Mouse (Mus musculus) intestine, embryonic 14.5 days (tissue): ENCODE results near the gene Syt16. TPM values are rescaled to one million over a fixed set of nuclear protein-coding genes. Genes with fewer than 3 reads are reported as not detected.

ENCODE experiments used
- ATAC-seq: fragments of 200-750 bp; cut with Nextera tagmentation; replicated peaks from 2 replicates; pipeline ENCODE4 v1.8.0; 2017; ENCODE audit warnings: low read depth, moderate number of reproducible peaks, moderate TSS enrichment, moderate library complexity; ENCODE audit not compliant: low FRiP score, low TSS enrichment
- DNase-seq: peaks from one replicate; pipeline ENCODE4 v3.0.0-alpha.2; 2018; ENCODE audit warnings: low spot score
- H3K27ac ChIP-seq: fragments of 300-500 bp; sonication (generic); 2 replicates; pipeline ENCODE4 v1.5.1; 2014; ENCODE audit warnings: low read depth, mild to moderate bottlenecking, control low read depth
- H3K27me3 ChIP-seq: fragments of 300-500 bp; sonication (generic); replicated peaks from 2 replicates; pipeline ENCODE4 v1.6.1; 2014; ENCODE audit warnings: low read length, control low read depth; ENCODE audit not compliant: control insufficient read depth, insufficient read depth
- H3K36me3 ChIP-seq: fragments of 300-500 bp; sonication (generic); 2 replicates; pipeline ENCODE4 v1.6.1; 2014; ENCODE audit warnings: low read length, control low read depth; ENCODE audit not compliant: control insufficient read depth, insufficient read depth
- H3K4me1 ChIP-seq: fragments of 300-500 bp; sonication (generic); replicated peaks from 2 replicates; pipeline ENCODE4 v1.6.1; 2014; ENCODE audit warnings: low read length, control low read depth, mixed read lengths; ENCODE audit not compliant: control insufficient read depth, insufficient read depth
- H3K4me2 ChIP-seq: fragments of 300-500 bp; sonication (generic); 2 replicates; pipeline ENCODE4 v1.6.1; 2014; ENCODE audit warnings: low read length
- H3K4me3 ChIP-seq: fragments of 300-500 bp; sonication (generic); 2 replicates; pipeline ENCODE4 v1.5.1; 2014; ENCODE audit warnings: low read depth, low read length, control low read depth, mixed read lengths
- H3K9ac ChIP-seq: fragments of 300-500 bp; sonication (generic); 2 replicates; pipeline ENCODE4 v1.6.1; 2014; ENCODE audit warnings: mild to moderate bottlenecking, low read length
- H3K9me3 ChIP-seq: fragments of 300-500 bp; sonication (generic); 2 replicates; pipeline ENCODE4 v1.6.1; 2016; ENCODE audit warnings: low read length, control low read depth; ENCODE audit not compliant: control insufficient read depth
- WGBS: fragments of 180-500 bp; shearing (Covaris S2); extraction: QIAGEN DNeasy Blood & Tissue Kit; methylation state at CpG from one replicate; pipeline ENCODE4 v1.1.7; 2014; 5-methylcytosine and 5-hydroxymethylcytosine counted together
- polyA plus RNA-seq: library from polyadenylated mRNA; unstranded; fragments of >200 nt; fragmentation: Nextera tagmentation; extraction: Ambion mirVana; gene quantifications from 2 replicates; pipeline ENCODE4 v1.2.1, GENCODE M21; 2014

Gene Syt16
- polyA plus RNA-seq, 1 experiment from 2014 or later, result 1.8 TPM

DNA sequence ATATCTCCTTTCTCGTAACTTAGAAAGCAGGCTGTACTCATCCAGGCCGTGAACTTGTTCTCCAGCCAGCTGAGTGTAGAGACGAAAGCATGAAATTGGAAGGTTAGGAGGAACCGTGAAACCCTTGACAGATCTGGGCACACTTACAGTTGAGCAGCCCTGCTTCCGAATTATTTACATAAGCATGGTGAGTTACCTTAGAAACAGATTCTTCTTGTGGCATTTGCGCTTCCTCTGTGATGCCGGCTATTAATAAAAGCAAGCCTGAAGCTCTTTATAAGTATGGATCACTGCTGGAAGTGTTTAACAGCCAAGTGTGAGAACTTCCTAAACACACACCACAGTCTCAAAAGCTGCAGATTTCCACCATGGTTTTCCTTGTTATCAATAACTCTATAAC is 144.7 kb downstream of the Syt16 start:
- Histone ChIP-seq H3K9me3 (no peaks in the 10 kb centered on the region), H3K4me2 (no peak overlapping the region), H3K4me1 (no peaks in the 10 kb centered on the region), H3K27ac (no peak overlapping the region), H3K36me3 (no peaks in the 10 kb centered on the region), H3K27me3 (no peaks in the 10 kb centered on the region), H3K9ac (no peak overlapping the region), H3K4me3 (no peak overlapping the region)
- 56% methylated on average over 7 of the region's 7 CpGs for WGBS
- ATAC-seq (no peak), DNase-seq (no peak)

GRCm38 (mm10) chr12:74144385-74144784 is 146.9 kb downstream of the Syt16 start:
- WGBS, result 74% methylated on average over 5 of the region's 5 CpGs
- DNase-seq, result no peak
- no peaks in the 10 kb centered on the region for H3K36me3 ChIP-seq
- no peak overlapping the region for H3K9ac ChIP-seq
- ATAC-seq, result no peak
- no peak overlapping the region for H3K27ac ChIP-seq
- H3K4me3 ChIP-seq, result no peak overlapping the region
- no peak overlapping the region for H3K4me2 ChIP-seq
- no peaks in the 10 kb centered on the region for H3K27me3 ChIP-seq
- H3K9me3 ChIP-seq, result no peaks in the 10 kb centered on the region
- H3K4me1 ChIP-seq, result no peaks in the 10 kb centered on the region

DNA sequence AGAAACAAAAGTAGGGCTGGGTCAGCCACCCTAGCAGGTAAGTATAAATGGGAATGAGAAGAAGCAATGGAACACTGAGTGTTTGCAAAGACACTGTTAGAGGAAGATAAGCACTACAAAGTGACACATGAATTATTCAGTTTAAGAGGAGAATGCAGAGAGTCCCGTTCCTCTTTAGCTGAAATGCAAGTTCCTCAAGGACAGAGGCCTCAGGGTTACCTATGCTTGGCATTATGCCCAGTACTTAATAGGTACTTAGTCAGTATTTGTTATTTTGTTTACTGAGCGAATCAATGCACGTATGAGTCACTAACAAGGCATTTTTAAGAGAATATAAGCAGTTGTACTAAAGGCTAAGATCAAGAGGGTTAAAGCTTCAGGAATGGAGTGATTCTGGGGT is 163.3 kb downstream of the Syt16 start:
- Histone ChIP-seq H3K9me3 (no peaks in the 10 kb centered on the region), H3K9ac (no peak overlapping the region), H3K4me1 (no peaks in the 10 kb centered on the region), H3K27ac (no peak overlapping the region), H3K27me3 (no peaks in the 10 kb centered on the region), H3K4me3 (no peak overlapping the region), H3K4me2 (no peak overlapping the region), H3K36me3 (no peaks in the 10 kb centered on the region)
- no peak for ATAC-seq
- DNase-seq, result no peak
- WGBS, result 76% methylated on average over 3 of the region's 3 CpGs

DNA sequence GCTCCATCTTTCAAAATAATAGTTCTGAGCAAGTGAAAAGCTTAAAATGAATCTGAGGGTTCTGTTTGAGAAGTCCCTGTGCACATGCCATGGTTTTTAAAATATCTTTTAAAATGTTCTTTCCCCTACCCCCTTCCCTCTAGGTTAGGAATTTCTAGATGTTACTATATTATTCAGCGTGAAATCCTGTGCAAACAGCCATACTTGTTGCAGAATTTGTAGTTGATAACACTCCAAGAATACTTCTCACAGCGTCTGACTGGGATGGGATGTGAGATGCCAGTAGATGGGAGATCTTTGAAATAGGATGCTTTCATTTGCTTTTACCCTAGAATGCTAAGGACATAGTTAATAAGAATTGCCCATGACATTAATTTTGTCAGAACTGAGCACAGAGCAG is 165.6 kb downstream of the Syt16 start:
- Histone ChIP-seq H3K4me3 (no peak overlapping the region), H3K4me1 (no peaks in the 10 kb centered on the region), H3K4me2 (no peak overlapping the region), H3K36me3 (no peaks in the 10 kb centered on the region), H3K27me3 (no peaks in the 10 kb centered on the region), H3K9me3 (no peaks in the 10 kb centered on the region), H3K9ac (no peak overlapping the region), H3K27ac (no peak overlapping the region)
- DNase-seq, result no peak
- ATAC-seq, result no peak
- 87% methylated on average over 2 of the region's 2 CpGs for WGBS

- Histone ChIP-seq H3K9ac (no peak overlapping the region), H3K27ac (no peak overlapping the region), H3K4me1 (no peaks in the 10 kb centered on the region), H3K27me3 (no peaks in the 10 kb centered on the region), H3K4me3 (no peak overlapping the region), H3K9me3 (no peaks in the 10 kb centered on the region), H3K4me2 (no peak overlapping the region), H3K36me3 (no peaks in the 10 kb centered on the region)
- WGBS, result 86% methylated on average over 1 of the region's 1 CpGs
- no peak for ATAC-seq
- no peak for DNase-seq
Observed at GRCm38 (mm10) chr12:74171257-74171656, 173.8 kb downstream of the Syt16 start.

GRCm38 (mm10) chr12:74173902-74174301 is 176.4 kb downstream of the Syt16 start:
- Histone ChIP-seq H3K27me3 (no peaks in the 10 kb centered on the region), H3K4me3 (no peak overlapping the region), H3K9me3 (no peaks in the 10 kb centered on the region), H3K9ac (no peak overlapping the region), H3K4me2 (no peak overlapping the region), H3K36me3 (no peaks in the 10 kb centered on the region), H3K27ac (no peak overlapping the region), H3K4me1 (no peaks in the 10 kb centered on the region)
- DNase-seq, result no peak
- 72% methylated on average over 3 of the region's 3 CpGs for WGBS
- no peak for ATAC-seq

DNA sequence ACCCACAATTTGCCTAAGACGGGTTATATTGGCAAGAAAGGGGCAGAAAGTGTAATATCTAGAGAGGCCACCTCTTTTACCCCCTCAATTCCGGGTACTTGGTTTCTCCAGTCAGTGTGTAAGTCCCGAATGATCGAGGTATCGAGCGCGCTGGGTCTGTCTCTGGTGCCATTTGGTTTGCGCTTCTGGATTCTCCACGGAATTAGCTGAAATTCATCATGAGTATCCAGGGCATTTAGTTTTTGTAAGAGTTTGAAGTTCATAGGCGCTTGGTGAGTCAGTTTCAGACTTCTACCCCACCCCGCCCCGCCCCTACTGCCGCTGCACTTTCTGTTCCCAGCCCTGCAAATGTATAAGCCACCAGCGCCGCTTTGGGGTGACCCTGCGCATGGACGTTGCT is 187.1 kb downstream of the Syt16 start:
- Histone ChIP-seq H3K4me3 (no peak overlapping the region), H3K4me1 (no peaks in the 10 kb centered on the region), H3K27ac (no peak overlapping the region), H3K4me2 (no peak overlapping the region), H3K36me3 (no peaks in the 10 kb centered on the region), H3K9me3 (no peaks in the 10 kb centered on the region), H3K9ac (no peak overlapping the region), H3K27me3 (no peaks in the 10 kb centered on the region)
- ATAC-seq, result no peak
- DNase-seq, result no peak
- WGBS, result 68% methylated on average over 17 of the region's 17 CpGs

DNA sequence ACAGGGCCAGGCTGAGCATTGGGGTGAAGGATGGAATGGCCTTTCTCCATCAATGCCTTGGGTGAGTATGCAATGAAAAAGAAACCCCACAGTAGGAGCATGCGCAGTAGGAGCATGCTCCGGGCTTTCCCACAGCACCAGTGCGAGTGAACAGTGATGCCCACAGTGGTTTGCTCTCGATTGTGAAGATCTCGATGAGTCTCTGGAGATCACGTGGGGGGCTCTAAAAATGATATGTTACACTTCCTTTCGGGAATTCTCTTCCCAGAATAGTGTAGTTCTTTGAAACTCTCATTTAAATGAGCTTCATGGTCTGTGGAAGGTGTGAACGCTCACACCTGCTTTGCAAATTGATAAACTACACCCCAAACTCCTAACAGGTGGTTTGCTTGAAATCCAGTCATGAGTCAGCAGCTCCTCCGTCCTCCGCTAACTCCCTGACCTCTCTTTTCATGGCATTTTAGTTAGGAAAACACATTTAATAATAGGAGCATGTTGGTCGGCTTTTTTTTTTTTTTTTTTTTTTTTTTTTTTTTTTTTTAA is 190.9 kb downstream of the Syt16 start:
- H3K4me1 ChIP-seq, result no peaks in the 10 kb centered on the region
- H3K27me3 ChIP-seq, result no peaks in the 10 kb centered on the region
- H3K27ac ChIP-seq, result no peak overlapping the region
- WGBS, result 81% methylated on average over 11 of the region's 11 CpGs
- H3K9me3 ChIP-seq, result no peaks in the 10 kb centered on the region
- H3K4me2 ChIP-seq, result no peak overlapping the region
- no peak for ATAC-seq
- H3K9ac ChIP-seq, result no peak overlapping the region
- H3K36me3 ChIP-seq, result no peaks in the 10 kb centered on the region
- no peak overlapping the region for H3K4me3 ChIP-seq
- DNase-seq, result no peak

- Histone ChIP-seq H3K4me2 (no peak overlapping the region), H3K27me3 (no peaks in the 10 kb centered on the region), H3K4me3 (no peak overlapping the region), H3K27ac (no peak overlapping the region), H3K9ac (no peak overlapping the region), H3K9me3 (no peaks in the 10 kb centered on the region), H3K4me1 (no peaks in the 10 kb centered on the region), H3K36me3 (no peaks in the 10 kb centered on the region)
- WGBS, result 49% methylated on average over 7 of the region's 7 CpGs
- no peak for DNase-seq
- ATAC-seq, result no peak
Observed at GRCm38 (mm10) chr12:74188815-74189214, 191.4 kb downstream of the Syt16 start.
